Mouse (Mus musculus) kidney, postnatal 14 days (tissue): ENCODE results near the gene Tmem51.
"Not testable (repeated sequence)": the region's sequence is repeated elsewhere in the genome, so short reads cannot be mapped to it uniquely, and the experiment has no call there.

Experiments used
- DNase-seq: peaks from one replicate; pipeline ENCODE4 v3.0.0; 2022; ENCODE audit warnings: mixed read lengths

The Tmem51 gene

GRCm38 (mm10) chr4:142059113-142059840, 24.8 kb downstream of the Tmem51 start:
- DNase-seq = no peak

- DNase-seq = no peak
These were observed 26.4 kb downstream of the Tmem51 start for GRCm38 (mm10) chr4:142057529-142058216.

- DNase-seq = no peak
These were observed 28.5 kb downstream of the Tmem51 start for GRCm38 (mm10) chr4:142055600-142055999.

GRCm38 (mm10) chr4:142054580-142054979, 29.5 kb downstream of the Tmem51 start:
- no peak for DNase-seq

GRCm38 (mm10) chr4:142053661-142054448, 30.2 kb downstream of the Tmem51 start:
- no peak for DNase-seq

GRCm38 (mm10) chr4:142053261-142053660, 30.8 kb downstream of the Tmem51 start:
- no peak for DNase-seq

- peak; percentile 84 for DNase-seq
These were observed 31.5 kb downstream of the Tmem51 start for GRCm38 (mm10) chr4:142052391-142053132.

- not testable (repeated sequence) for DNase-seq
These were observed 32.2 kb downstream of the Tmem51 start for GRCm38 (mm10) chr4:142051883-142052282.

- DNase-seq = no peak
These were observed 34.1 kb downstream of the Tmem51 start for GRCm38 (mm10) chr4:142049963-142050362.

GRCm38 (mm10) chr4:142048391-142048790, 35.7 kb downstream of the Tmem51 start:
- DNase-seq = no peak

- peak; percentile 85 for DNase-seq
These were observed 37.1 kb downstream of the Tmem51 start for GRCm38 (mm10) chr4:142047005-142047404.

GRCm38 (mm10) chr4:142046496-142046895, 37.6 kb downstream of the Tmem51 start:
- DNase-seq = peak; percentile 48

GRCm38 (mm10) chr4:142045595-142046163, 38.4 kb downstream of the Tmem51 start:
- DNase-seq = no peak

GRCm38 (mm10) chr4:142044452-142044851, 39.7 kb downstream of the Tmem51 start:
- no peak for DNase-seq

- no peak for DNase-seq
These were observed 44.3 kb downstream of the Tmem51 start for GRCm38 (mm10) chr4:142039662-142040353.

GRCm38 (mm10) chr4:142037897-142038296, 46.2 kb downstream of the Tmem51 start:
- no peak for DNase-seq

GRCm38 (mm10) chr4:142028533-142028932, 55.6 kb downstream of the Tmem51 start:
- DNase-seq = no peak

- DNase-seq = peak; percentile 61
These were observed 57.1 kb downstream of the Tmem51 start for GRCm38 (mm10) chr4:142026965-142027364.

GRCm38 (mm10) chr4:142024536-142024935, 59.6 kb downstream of the Tmem51 start:
- DNase-seq = no peak

- no peak for DNase-seq
These were observed 60.9 kb downstream of the Tmem51 start for GRCm38 (mm10) chr4:142023166-142023565.

GRCm38 (mm10) chr4:142017686-142018085, 66.4 kb downstream of the Tmem51 start:
- DNase-seq = no peak
